Mouse (Mus musculus): Measurements from ENCODE around the gene Gas1.

DNA sequence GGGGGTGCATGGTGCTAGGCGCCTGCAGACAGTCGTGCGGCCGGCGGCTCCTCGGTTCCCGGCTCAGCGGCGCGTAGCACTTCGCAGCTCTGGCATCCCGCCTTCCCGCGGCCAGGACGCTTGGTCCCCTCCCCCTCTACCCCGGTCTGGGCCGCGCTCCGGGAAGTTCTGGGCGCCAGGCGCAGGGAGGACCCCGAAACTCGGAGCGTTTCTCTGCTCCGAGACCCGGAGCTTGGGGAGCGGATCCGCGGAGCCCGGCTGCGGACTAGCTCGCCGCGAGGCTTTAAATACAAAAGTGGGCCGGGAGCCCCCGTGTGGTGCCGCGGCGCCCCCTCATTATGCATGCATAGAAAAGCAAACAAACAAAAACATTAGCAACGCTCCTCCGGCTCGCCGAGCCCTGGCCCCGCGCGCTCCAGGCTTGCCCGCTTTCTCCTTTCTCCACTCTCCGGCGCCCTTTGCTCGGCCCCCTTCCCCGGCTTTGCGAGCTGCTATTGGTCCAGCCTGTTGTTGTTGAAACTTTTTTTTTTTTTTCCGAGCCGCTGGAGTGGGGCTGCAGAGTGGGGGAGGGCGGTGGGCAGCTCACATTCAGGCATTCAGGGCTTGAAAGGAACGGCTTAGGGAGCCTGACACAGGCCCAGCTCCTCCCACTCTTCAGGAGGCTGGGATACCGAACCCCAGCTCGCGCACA is at the start of gene Gas1:
- TF ChIP-seq POLR2A (IDR thresholded peaks at IDR 0.05; ENCODE audit: borderline replicate concordance, control insufficient read depth, low read depth, low read length) = no peak
- no peak for TF ChIP-seq CTCF (IDR thresholded peaks at IDR 0.05; ENCODE audit: control insufficient read depth, insufficient read depth, low read length)

All from bone marrow, adult 2 months (tissue).